Mouse (Mus musculus): Measurements from ENCODE around the gene Nmt1.

GRCm38 (mm10) chr11:103005254-103005981, 22.6 kb upstream of the Nmt1 start:
- TF ChIP-seq POLR2A (IDR thresholded peaks at IDR 0.05; ENCODE audit: insufficient read depth, low read depth, low read length) (no peak), CTCF (IDR thresholded peaks at IDR 0.05) (no peak), EP300 (IDR thresholded peaks at IDR 0.05; ENCODE audit: insufficient read depth, low read depth, low read length) (no peak)
